Mouse (Mus musculus) hindbrain, embryonic 16.5 days (tissue): ENCODE measurements around the gene Tbc1d8. TPM values are rescaled to one million over a fixed set of nuclear protein-coding genes. Genes with fewer than 3 reads are reported as not detected.
A peak's percentile ranks its signal among the peaks of the same experiment; 100 is the strongest.

Experiments
- ATAC-seq: fragments of 200-750 bp; cut with Nextera tagmentation; 2 replicates; pipeline ENCODE4 v1.8.0; 2017; ENCODE audit warnings: moderate TSS enrichment, moderate library complexity
- H3K27ac ChIP-seq: fragments of 300-500 bp; sonication (generic); 2 replicates; pipeline ENCODE4 v1.5.1; 2014; ENCODE audit warnings: low read depth, mild to moderate bottlenecking, control low read depth, low read length, moderate library complexity
- H3K27me3 ChIP-seq: fragments of 300-500 bp; sonication (generic); replicated peaks from 2 replicates; pipeline ENCODE4 v1.6.1; 2014; ENCODE audit warnings: low read length; ENCODE audit not compliant: control insufficient read depth, insufficient read depth
- H3K36me3 ChIP-seq: fragments of 300-500 bp; sonication (generic); 2 replicates; pipeline ENCODE4 v1.6.1; 2014; ENCODE audit warnings: mild to moderate bottlenecking, low read length, moderate library complexity, mixed read lengths; ENCODE audit not compliant: control insufficient read depth, insufficient read depth
- H3K4me1 ChIP-seq: fragments of 300-500 bp; sonication (generic); 2 replicates; pipeline ENCODE4 v1.6.1; 2014; ENCODE audit warnings: low read depth, low read length; ENCODE audit not compliant: control insufficient read depth, insufficient read depth
- H3K4me2 ChIP-seq: fragments of 300-500 bp; sonication (generic); 2 replicates; pipeline ENCODE4 v1.6.1; 2014; ENCODE audit warnings: mild to moderate bottlenecking, low read length, control low read depth, moderate library complexity
- H3K4me3 ChIP-seq: fragments of 300-500 bp; sonication (generic); 2 replicates; pipeline ENCODE4 v1.5.1; 2014; ENCODE audit warnings: mild to moderate bottlenecking, low read length, control low read depth, moderate library complexity
- H3K9ac ChIP-seq: fragments of 300-500 bp; sonication (generic); 2 replicates; pipeline ENCODE4 v1.6.1; 2014; ENCODE audit warnings: low read depth, mild to moderate bottlenecking, control low read depth, low read length, moderate library complexity
- H3K9me3 ChIP-seq: fragments of 300-500 bp; sonication (generic); 2 replicates; pipeline ENCODE4 v1.6.1; 2014; ENCODE audit warnings: mild to moderate bottlenecking, low read length, moderate library complexity; ENCODE audit not compliant: control insufficient read depth
- WGBS: fragments of 180-500 bp; shearing (Covaris S2); extraction: QIAGEN DNeasy Blood & Tissue Kit; methylation state at CpG from one replicate; pipeline ENCODE4 v1.1.7; 2014; 5-methylcytosine and 5-hydroxymethylcytosine counted together
- polyA plus RNA-seq: library from polyadenylated mRNA; unstranded; fragments of >200 nt; fragmentation: Nextera tagmentation; extraction: Ambion mirVana; gene quantifications from 2 replicates; pipeline ENCODE4 v1.2.1, GENCODE M21; 2015

The Tbc1d8 gene
- polyA plus RNA-seq, 1 experiment from 2014 or later = 9.9 TPM

GRCm38 (mm10) chr1:39454783-39455175 is 23.8 kb downstream of the Tbc1d8 start:
- Histone ChIP-seq H3K36me3 (no peaks in the 10 kb centered on the region), H3K4me1 (no peaks in the 10 kb centered on the region; the same call in 1 of the 2 replicates), H3K27ac (no peak overlapping the region), H3K27me3 (no peaks in the 10 kb centered on the region), H3K9me3 (no peaks in the 10 kb centered on the region), H3K4me2 (no peak overlapping the region), H3K4me3 (no peak overlapping the region), H3K9ac (no peak overlapping the region)
- no peak for ATAC-seq
- 59% methylated on average over 4 of the region's 4 CpGs for WGBS

DNA sequence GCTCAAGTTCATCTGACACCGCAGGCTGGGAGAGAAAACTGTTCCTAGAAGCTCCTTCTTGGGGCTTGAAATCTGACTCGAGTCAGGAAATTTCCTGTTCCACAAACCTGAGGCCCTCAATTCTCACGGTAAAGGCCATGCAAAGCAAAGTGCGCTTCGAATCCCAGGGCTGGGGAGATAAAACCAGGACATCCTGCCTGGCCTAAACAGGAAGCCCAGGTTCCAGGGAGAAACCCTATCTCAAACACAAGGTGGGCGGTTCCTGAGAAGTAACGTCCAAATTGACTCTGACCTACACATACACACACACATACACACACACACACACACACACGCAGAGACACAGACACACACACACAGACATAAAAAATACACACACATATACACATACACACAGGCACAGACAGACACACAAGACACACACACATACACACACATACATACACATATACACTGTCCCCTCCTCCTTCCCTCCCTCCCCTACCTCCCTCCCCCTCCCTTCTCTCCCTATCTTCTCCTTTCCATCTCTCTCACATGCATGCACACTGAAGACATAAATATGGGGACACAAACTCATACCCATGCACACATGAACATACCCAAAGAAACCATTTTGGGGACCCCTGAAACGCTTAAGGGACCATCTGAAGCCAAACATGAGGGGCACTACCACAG is 24.3 kb downstream of the Tbc1d8 start:
- H3K9ac ChIP-seq = no peak overlapping the region
- no peaks in the 10 kb centered on the region for H3K36me3 ChIP-seq
- no peak overlapping the region for H3K4me3 ChIP-seq
- no peak overlapping the region for H3K27ac ChIP-seq
- H3K4me1 ChIP-seq = no peaks in the 10 kb centered on the region; the same call in none of the 2 replicates
- WGBS = 81% methylated on average over 9 of the region's 9 CpGs
- ATAC-seq = no peak
- no peak overlapping the region for H3K4me2 ChIP-seq
- H3K27me3 ChIP-seq = no peaks in the 10 kb centered on the region
- H3K9me3 ChIP-seq = no peaks in the 10 kb centered on the region

DNA sequence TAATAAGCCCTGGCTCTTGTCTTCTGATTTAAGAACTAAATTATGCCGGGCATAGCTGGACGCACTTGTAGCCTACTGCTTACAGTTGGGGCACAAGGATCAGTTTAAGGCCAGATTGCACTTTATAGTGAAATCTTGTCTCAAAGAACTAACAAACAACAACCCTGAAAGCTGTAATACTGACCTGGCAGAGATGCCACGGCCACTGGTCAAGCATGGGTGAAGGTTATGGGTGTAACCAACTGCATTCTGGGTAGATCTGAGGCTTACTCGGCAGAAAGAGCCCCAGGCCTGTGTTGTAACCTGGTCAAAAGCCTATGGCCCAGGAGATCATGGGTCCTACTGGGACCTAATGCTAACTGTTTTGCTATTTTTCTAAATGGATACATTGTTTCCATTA is 26.4 kb downstream of the Tbc1d8 start:
- no peak overlapping the region for H3K27ac ChIP-seq
- no peak for ATAC-seq
- no peaks in the 10 kb centered on the region; the same call in none of the 2 replicates for H3K4me1 ChIP-seq
- H3K9ac ChIP-seq = no peak overlapping the region
- no peaks in the 10 kb centered on the region for H3K9me3 ChIP-seq
- 79% methylated on average over 4 of the region's 4 CpGs for WGBS
- H3K4me3 ChIP-seq = no peak overlapping the region
- no peaks in the 10 kb centered on the region for H3K36me3 ChIP-seq
- H3K27me3 ChIP-seq = no peaks in the 10 kb centered on the region
- H3K4me2 ChIP-seq = no peak overlapping the region

DNA sequence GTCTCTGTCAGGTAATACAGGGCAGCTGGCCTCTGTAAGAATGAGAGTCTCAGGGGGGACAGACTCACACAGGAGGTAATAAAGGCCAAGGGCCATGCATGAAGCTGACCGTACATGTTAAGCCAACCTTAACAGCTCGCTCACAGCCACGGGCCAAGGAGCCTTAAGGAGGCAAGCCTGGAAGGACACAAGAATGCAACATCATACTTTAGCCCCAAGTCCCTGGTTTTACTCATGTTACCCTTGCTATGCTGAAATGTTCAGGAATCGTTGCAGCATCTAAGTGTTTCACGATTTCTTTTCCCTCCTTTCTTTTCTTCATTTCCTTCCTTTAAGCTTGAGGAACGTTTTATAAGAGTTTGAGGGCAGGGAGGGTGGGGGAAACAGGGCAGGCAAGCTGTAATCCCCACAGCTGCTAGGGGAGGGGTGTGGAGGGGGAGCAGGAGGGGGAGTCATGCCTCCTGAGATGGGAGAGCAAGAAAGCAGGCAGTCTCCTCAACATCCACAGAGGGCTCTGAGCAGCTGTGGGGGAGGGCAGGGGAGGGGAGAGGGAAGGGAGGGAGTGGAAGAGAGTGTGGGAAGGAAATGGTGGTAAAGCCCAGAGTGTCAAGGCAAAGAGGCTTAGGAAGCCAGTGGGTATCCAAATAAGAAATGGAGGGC is 28.4 kb downstream of the Tbc1d8 start:
- ATAC-seq = no peak
- no peaks in the 10 kb centered on the region for H3K27me3 ChIP-seq
- H3K4me1 ChIP-seq = peaks cover 5% of the 10 kb centered on the region
- no peak overlapping the region for H3K4me2 ChIP-seq
- H3K4me3 ChIP-seq = no peak overlapping the region
- H3K9ac ChIP-seq = no peak overlapping the region
- H3K9me3 ChIP-seq = no peaks in the 10 kb centered on the region
- no peaks in the 10 kb centered on the region for H3K36me3 ChIP-seq
- H3K27ac ChIP-seq = no peak overlapping the region
- 68% methylated on average over 6 of the region's 6 CpGs for WGBS

DNA sequence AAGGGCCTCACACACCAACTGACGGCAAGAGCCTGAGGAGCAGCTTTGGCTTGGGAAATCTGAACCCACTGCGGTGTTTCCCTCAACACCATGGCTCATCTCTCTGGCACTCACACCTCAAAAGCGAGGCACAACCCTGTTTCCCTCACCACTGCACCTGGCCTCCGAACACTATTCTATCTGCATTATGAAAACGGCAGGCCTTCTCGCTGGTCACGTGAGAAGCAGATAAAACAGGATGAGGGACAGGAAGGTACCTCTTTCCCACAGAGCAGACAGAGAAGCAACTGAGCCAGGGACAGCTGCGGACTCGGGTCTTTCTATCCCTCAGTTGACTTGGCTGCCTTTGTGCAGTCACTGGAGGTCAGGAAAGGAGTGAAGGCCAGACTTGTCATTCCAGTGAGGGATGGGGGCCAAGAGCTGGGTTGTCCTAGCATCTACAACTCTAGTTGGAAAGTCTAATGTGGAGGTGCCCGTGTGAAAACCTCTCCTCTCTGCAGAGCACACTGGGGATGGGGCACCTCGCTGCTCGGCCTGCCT is 29.2 kb downstream of the Tbc1d8 start:
- H3K4me1 ChIP-seq = peaks cover 5% of the 10 kb centered on the region
- 91% methylated on average over 12 of the region's 12 CpGs for WGBS
- no peak for ATAC-seq
- H3K36me3 ChIP-seq = no peaks in the 10 kb centered on the region
- no peak overlapping the region for H3K27ac ChIP-seq
- no peak overlapping the region for H3K4me3 ChIP-seq
- no peak overlapping the region for H3K4me2 ChIP-seq
- H3K27me3 ChIP-seq = no peaks in the 10 kb centered on the region
- H3K9me3 ChIP-seq = no peaks in the 10 kb centered on the region
- no peak overlapping the region for H3K9ac ChIP-seq

DNA sequence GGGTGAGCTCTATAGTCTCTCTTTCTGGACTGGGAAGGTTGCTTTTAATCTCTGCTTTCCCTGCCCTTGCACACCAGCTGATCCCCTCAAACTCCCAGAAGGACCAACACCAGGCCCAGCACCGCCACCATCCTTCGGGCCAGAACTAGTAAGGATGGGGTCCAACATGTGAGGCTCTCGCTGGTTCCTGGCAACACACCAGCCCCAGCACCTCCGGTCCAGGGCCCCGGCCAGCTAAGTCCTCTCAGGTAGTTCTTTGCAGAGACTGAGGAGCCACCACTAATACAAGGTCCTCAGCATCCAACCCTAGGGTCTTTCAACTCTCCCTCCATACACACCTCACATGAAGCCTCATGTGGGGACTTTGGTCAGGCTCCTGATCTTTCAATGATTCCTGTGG is 29.7 kb downstream of the Tbc1d8 start:
- no peak overlapping the region for H3K9ac ChIP-seq
- no peak for ATAC-seq
- no peaks in the 10 kb centered on the region for H3K9me3 ChIP-seq
- H3K4me3 ChIP-seq = no peak overlapping the region
- H3K27me3 ChIP-seq = no peaks in the 10 kb centered on the region
- peaks cover 5% of the 10 kb centered on the region for H3K4me1 ChIP-seq
- no peaks in the 10 kb centered on the region for H3K36me3 ChIP-seq
- no peak overlapping the region for H3K4me2 ChIP-seq
- 94% methylated on average over 5 of the region's 5 CpGs for WGBS
- H3K27ac ChIP-seq = no peak overlapping the region

GRCm38 (mm10) chr1:39448238-39448637 is 30.3 kb downstream of the Tbc1d8 start:
- Histone ChIP-seq H3K4me1 (peaks cover 10% of the 10 kb centered on the region), H3K4me2 (no peak overlapping the region), H3K4me3 (no peak overlapping the region), H3K9me3 (no peaks in the 10 kb centered on the region), H3K36me3 (no peaks in the 10 kb centered on the region), H3K9ac (no peak overlapping the region), H3K27me3 (no peaks in the 10 kb centered on the region), H3K27ac (no peak overlapping the region)
- 85% methylated on average over 5 of the region's 5 CpGs for WGBS
- no peak for ATAC-seq

GRCm38 (mm10) chr1:39446178-39446577 is 32.4 kb downstream of the Tbc1d8 start:
- H3K9me3 ChIP-seq = no peaks in the 10 kb centered on the region
- H3K9ac ChIP-seq = no peak overlapping the region
- no peaks in the 10 kb centered on the region for H3K27me3 ChIP-seq
- H3K4me1 ChIP-seq = peaks cover 14% of the 10 kb centered on the region
- H3K4me3 ChIP-seq = no peak overlapping the region
- WGBS = 54% methylated on average over 5 of the region's 5 CpGs
- ATAC-seq = peak; percentile 32; the same call in 1 of the 2 replicates
- no peaks in the 10 kb centered on the region for H3K36me3 ChIP-seq
- H3K4me2 ChIP-seq = no peak overlapping the region
- H3K27ac ChIP-seq = peak overlapping the region; percentile 0; the same call in 1 of the 2 replicates

DNA sequence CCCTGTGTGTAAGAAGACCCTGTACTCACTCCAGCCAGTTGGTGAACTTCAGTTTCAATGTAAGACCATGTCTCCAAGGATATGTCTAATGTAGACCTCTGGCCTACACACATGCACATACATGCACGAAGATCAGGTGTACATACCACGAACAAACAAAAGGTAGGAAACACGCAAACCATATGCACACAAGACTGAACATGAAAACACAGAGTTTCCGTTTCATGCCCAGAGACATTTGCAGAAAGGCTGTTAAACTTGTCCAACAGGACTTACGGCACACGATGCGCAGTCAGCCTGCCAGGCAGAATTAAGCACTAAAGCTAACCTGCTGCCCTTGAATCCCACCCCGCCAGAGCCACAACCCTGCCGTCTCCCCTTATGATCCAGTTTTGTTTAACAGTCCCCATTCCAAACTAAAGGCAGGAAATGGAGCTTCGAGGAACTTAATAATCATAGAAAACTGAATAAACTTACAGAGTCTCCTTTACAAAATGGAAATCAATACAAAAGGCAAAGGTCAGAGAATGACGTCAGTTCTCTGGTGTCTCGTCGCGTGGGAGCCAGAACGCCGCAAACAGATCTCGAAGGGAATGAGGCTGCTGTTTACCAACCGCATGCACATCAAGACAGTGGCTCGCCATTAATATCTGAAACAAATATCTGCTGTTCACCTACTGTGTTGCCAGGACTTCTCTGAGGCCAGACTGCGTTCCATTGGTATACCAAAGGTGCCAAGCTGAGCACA is 33.1 kb downstream of the Tbc1d8 start:
- WGBS = 85% methylated on average over 20 of the region's 20 CpGs
- H3K9me3 ChIP-seq = no peaks in the 10 kb centered on the region
- ATAC-seq = peak; percentile 6; the same call in 1 of the 2 replicates
- no peaks in the 10 kb centered on the region for H3K27me3 ChIP-seq
- no peak overlapping the region for H3K4me2 ChIP-seq
- H3K9ac ChIP-seq = no peak overlapping the region
- peaks cover 14% of the 10 kb centered on the region for H3K4me1 ChIP-seq
- no peak overlapping the region; the same call in 1 of the 2 replicates for H3K27ac ChIP-seq
- H3K36me3 ChIP-seq = no peaks in the 10 kb centered on the region
- H3K4me3 ChIP-seq = no peak overlapping the region
